Mouse (Mus musculus): ENCODE data around the gene Glud1. TPM values are rescaled to one million over a fixed set of nuclear protein-coding genes. Genes with fewer than 3 reads are reported as not detected.

Gene Glud1
- total and polyA plus RNA-seq, 2 experiments from 2014 or later = 143 to 243 TPM

- Histone ChIP-seq H3K27ac (no peak overlapping the region), H3K9ac (replicated peaks; ENCODE audit: low read length) (no peak overlapping the region), H3K4me3 (ENCODE audit: low read length) (no peak overlapping the region), H3K36me3 (ENCODE audit: insufficient read depth, low read length) (no peaks in the 10 kb centered on the region), H3K4me1 (ENCODE audit: insufficient read depth, low read length) (no peaks in the 10 kb centered on the region), H3K9me3 (ENCODE audit: low read length) (no peaks in the 10 kb centered on the region), H3K4me2 (ENCODE audit: low read depth, low read length) (no peak overlapping the region), H3K27me3 (ENCODE audit: insufficient read depth, low read length) (no peaks in the 10 kb centered on the region)
- DNase-seq (ENCODE audit: low spot score) = no peak
- WGBS = 89% methylated on average over 8 of the region's 8 CpGs
- no peak for ATAC-seq
- TF ChIP-seq CTCF (IDR thresholded peaks at IDR 0.05; ENCODE audit: low read depth) = no peak
Observed at GRCm38 (mm10) chr14:34349007-34349406, 38.5 kb downstream of the Glud1 start.

DNA sequence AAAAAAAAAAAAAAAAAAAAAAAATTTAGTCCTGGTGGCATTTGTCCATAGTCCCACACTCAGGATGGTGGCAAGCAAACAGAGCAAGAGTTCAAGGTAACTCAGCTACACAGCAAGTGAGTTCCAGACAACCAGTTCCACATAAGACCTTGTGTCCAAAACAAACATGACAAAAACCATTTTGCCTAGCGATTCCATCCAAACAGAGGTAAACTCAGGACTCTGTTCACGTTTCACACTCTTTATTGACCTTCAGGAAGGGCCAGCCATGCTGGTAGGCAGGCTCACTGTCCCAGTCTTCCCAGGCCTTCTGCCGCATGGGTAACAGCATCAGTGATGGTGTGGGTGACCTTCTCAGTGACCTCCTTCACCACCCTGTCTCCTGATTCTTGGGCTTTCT lies 41.1 kb downstream of the Glud1 start:
- Histone ChIP-seq H3K27ac (no peak overlapping the region), H3K4me1 (ENCODE audit: insufficient read depth, low read length) (no peaks in the 10 kb centered on the region), H3K9me3 (ENCODE audit: low read length) (no peaks in the 10 kb centered on the region), H3K27me3 (ENCODE audit: insufficient read depth, low read length) (no peaks in the 10 kb centered on the region), H3K36me3 (ENCODE audit: insufficient read depth, low read length) (no peaks in the 10 kb centered on the region), H3K4me3 (ENCODE audit: low read length) (no peak overlapping the region), H3K9ac (replicated peaks; ENCODE audit: low read length) (no peak overlapping the region), H3K4me2 (ENCODE audit: low read depth, low read length) (no peak overlapping the region)
- no peak for ATAC-seq
- TF ChIP-seq CTCF (IDR thresholded peaks at IDR 0.05; ENCODE audit: low read depth) = no peak
- DNase-seq (ENCODE audit: low spot score) = no peak
- 67% methylated on average over 3 of the region's 3 CpGs for WGBS

DNA sequence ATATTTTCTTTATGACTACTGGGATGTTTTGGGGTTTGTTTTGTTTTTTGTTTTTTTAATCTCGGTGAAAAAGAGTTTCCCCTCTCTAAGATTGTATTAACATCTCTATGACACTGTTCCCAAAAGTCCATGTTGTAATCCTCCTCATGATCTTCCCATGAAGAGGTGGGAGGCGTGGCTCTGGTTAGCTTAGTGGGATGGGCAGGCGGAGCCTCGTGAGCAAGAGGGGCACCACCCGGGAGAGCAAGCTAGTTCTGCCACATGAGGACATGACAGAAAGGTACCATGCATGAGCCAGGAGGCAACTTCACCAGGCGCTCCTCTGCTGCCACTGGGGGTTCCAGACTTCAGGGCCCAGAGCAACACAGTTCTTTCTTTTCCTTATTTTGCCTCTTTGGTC lies 42.0 kb downstream of the Glud1 start:
- ATAC-seq = no peak
- Histone ChIP-seq H3K36me3 (ENCODE audit: insufficient read depth, low read length) (no peaks in the 10 kb centered on the region), H3K27ac (no peak overlapping the region), H3K9ac (replicated peaks; ENCODE audit: low read length) (no peak overlapping the region), H3K9me3 (ENCODE audit: low read length) (no peaks in the 10 kb centered on the region), H3K4me2 (ENCODE audit: low read depth, low read length) (no peak overlapping the region), H3K4me1 (ENCODE audit: insufficient read depth, low read length) (no peaks in the 10 kb centered on the region), H3K27me3 (ENCODE audit: insufficient read depth, low read length) (no peaks in the 10 kb centered on the region), H3K4me3 (ENCODE audit: low read length) (no peak overlapping the region)
- no peak for DNase-seq (ENCODE audit: low spot score)
- TF ChIP-seq CTCF (IDR thresholded peaks at IDR 0.05; ENCODE audit: low read depth) = no peak
- 64% methylated on average over 6 of the region's 6 CpGs for WGBS

DNA sequence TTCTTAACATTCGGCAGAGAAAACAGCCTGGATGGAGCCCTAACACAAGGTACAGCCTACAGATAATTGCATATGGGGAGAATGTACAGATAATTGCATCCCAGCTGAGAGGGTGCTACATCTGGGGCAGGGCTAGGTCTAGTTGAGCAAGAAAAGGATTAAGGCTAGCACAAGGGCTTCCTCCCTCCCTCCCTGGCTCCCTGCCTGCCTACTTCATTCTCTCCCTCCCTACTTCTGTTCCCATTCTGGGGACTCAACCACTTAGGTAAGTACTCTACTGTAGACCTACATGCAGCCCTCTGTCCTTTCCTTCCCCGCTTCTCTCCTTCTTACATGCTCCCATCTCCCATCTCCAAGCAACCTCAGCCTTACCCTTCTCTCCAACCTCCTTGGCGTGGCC lies 42.8 kb downstream of the Glud1 start:
- Histone ChIP-seq H3K4me3 (ENCODE audit: low read length) (no peak overlapping the region), H3K27me3 (ENCODE audit: insufficient read depth, low read length) (no peaks in the 10 kb centered on the region), H3K9ac (replicated peaks; ENCODE audit: low read length) (no peak overlapping the region), H3K4me1 (ENCODE audit: insufficient read depth, low read length) (no peaks in the 10 kb centered on the region), H3K9me3 (ENCODE audit: low read length) (no peaks in the 10 kb centered on the region), H3K27ac (no peak overlapping the region), H3K36me3 (ENCODE audit: insufficient read depth, low read length) (no peaks in the 10 kb centered on the region), H3K4me2 (ENCODE audit: low read depth, low read length) (no peak overlapping the region)
- no peak for TF ChIP-seq CTCF (IDR thresholded peaks at IDR 0.05; ENCODE audit: low read depth)
- DNase-seq (ENCODE audit: low spot score) = no peak
- WGBS = 89% methylated on average over 3 of the region's 3 CpGs
- no peak for ATAC-seq

DNA sequence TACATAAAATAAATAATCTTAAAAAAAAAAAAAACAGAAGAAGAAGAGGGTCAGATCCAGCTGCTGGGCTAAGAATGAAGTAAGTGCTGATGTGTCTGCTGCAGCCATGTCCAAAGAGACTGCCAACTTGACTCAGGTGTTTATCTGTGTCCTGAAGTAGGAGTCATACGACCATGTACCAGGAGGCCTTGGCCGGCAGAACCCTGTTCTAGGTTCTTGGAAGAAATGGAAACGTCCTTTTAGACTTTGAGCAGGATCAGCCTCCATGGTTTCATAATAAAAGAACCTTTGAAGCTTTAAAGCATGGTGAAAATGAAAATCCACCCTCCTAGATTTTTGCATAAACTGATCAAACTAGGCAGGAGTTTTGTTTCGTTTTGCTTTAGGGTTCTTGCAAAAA lies 43.9 kb downstream of the Glud1 start:
- Histone ChIP-seq H3K9ac (replicated peaks; ENCODE audit: low read length) (no peak overlapping the region), H3K27ac (no peak overlapping the region), H3K9me3 (ENCODE audit: low read length) (no peaks in the 10 kb centered on the region), H3K4me2 (ENCODE audit: low read depth, low read length) (no peak overlapping the region), H3K27me3 (ENCODE audit: insufficient read depth, low read length) (no peaks in the 10 kb centered on the region), H3K4me1 (ENCODE audit: insufficient read depth, low read length) (no peaks in the 10 kb centered on the region), H3K36me3 (ENCODE audit: insufficient read depth, low read length) (no peaks in the 10 kb centered on the region), H3K4me3 (ENCODE audit: low read length) (no peak overlapping the region)
- no peak for ATAC-seq
- no peak for TF ChIP-seq CTCF (IDR thresholded peaks at IDR 0.05; ENCODE audit: low read depth)
- DNase-seq (ENCODE audit: low spot score) = no peak
- WGBS = 78% methylated on average over 4 of the region's 4 CpGs

DNA sequence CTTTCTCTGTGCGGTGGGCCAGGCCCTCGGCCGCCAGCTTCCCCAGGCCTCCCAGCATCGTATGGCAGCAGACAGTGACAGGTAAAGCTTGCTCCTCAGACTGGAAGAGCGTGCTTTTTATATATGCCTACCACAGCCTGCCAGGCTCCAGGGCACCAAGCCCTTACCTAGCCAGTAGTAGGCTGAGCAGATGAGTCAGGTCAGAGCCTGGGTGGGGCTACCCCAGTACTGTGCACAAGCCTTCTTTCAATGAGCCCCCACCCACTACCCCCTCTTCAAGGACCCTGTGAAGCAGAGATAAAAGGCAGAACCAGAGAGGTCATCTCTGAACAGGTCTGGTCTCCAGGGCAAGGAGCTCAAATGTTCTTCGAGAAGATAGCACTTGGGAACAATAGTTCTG lies 44.8 kb downstream of the Glud1 start, which contains the start of gene Fam25c:
Gene Fam25c (minus strand): TSS at position 133 of the 400 bp plus-strand sequence.
- no peaks in the 10 kb centered on the region for H3K4me1 ChIP-seq (ENCODE audit: insufficient read depth, low read length)
- no peak within 1 kb of the TSS for H3K4me3 ChIP-seq (ENCODE audit: low read length)
- H3K27ac ChIP-seq = no peak within 1 kb of the TSS
- TF ChIP-seq CTCF (IDR thresholded peaks at IDR 0.05; ENCODE audit: low read depth) = no peak
- H3K9ac ChIP-seq (replicated peaks; ENCODE audit: low read length) = no peak within 1 kb of the TSS
- H3K27me3 ChIP-seq (ENCODE audit: insufficient read depth, low read length) = no peaks in the 10 kb centered on the region
- ATAC-seq (no peak; the same call in 1 of the 2 replicates), DNase-seq (ENCODE audit: low spot score) (no peak)
- 89% methylated on average over 6 of the region's 6 CpGs for WGBS
- H3K36me3 ChIP-seq (ENCODE audit: insufficient read depth, low read length) = no peaks in the 10 kb centered on the region
- no peaks in the 10 kb centered on the region for H3K9me3 ChIP-seq (ENCODE audit: low read length)
- no peak within 1 kb of the TSS for H3K4me2 ChIP-seq (ENCODE audit: low read depth, low read length)

DNA sequence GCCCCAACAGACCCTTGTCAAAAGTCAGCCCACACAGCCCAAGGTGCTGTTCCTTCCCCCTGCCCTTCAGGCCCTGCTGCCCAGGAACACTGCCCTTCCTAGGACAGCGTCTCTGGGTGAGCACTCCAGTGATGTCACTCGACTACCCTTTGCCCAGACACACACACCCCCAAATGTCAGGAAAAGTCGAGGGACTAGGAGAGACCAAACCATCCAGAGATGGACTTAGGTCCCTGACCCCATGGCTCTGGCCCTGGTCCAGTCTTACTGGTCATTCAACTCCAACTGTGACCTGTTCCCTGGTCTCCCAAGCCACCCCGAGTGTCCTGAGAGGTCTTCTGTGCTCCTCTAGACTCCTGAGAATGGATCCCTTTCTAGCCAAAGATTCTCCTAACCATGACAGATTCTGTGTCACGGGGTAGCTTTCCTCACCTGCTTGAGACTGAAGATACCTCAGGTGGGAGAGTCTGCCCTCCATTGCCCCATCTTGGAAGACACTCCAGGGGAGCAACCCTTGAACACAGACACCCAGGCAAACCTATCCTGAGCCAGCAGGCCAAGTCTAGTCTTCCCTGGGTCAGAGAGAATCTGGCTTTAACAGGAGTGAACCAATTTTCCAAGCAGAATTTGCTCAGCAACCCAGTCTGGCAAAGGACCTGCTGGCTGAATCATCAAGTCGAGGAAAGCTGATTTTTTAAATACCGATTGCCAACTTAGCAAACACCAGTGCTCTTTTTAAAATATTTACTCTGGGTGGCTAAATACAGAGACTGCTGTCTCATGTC lies 47.3 kb downstream of the Glud1 start:
- no peak for DNase-seq (ENCODE audit: low spot score)
- WGBS = 79% methylated on average over 7 of the region's 7 CpGs

More for the DNA sequence above, 47.3 kb downstream of the Glud1 start:
- no peaks in the 10 kb centered on the region for H3K9me3 ChIP-seq (ENCODE audit: low read length)
- no peak overlapping the region for H3K4me2 ChIP-seq (ENCODE audit: low read depth, low read length)
- H3K36me3 ChIP-seq (ENCODE audit: insufficient read depth, low read length) = no peaks in the 10 kb centered on the region
- no peaks in the 10 kb centered on the region for H3K4me1 ChIP-seq (ENCODE audit: insufficient read depth, low read length)
- H3K4me3 ChIP-seq (ENCODE audit: low read length) = no peak overlapping the region
- H3K9ac ChIP-seq (replicated peaks; ENCODE audit: low read length) = no peak overlapping the region
- TF ChIP-seq CTCF (IDR thresholded peaks at IDR 0.05; ENCODE audit: low read depth) = no peak
- ATAC-seq = no peak
- no peaks in the 10 kb centered on the region for H3K27me3 ChIP-seq (ENCODE audit: insufficient read depth, low read length)
- no peak overlapping the region for H3K27ac ChIP-seq

Data from hindbrain, postnatal 0 days (tissue).